Mouse (Mus musculus): ENCODE data around the gene Tle3.

The Tle3 gene

GRCm38 (mm10) chr9:61376650-61377049 is 4.5 kb downstream of the Tle3 start:
- no peak for DNase-seq (ENCODE audit: low read depth, low spot score)

GRCm38 (mm10) chr9:61377706-61378479 is 5.7 kb downstream of the Tle3 start:
- peak; percentile 86 for DNase-seq (ENCODE audit: low read depth, low spot score)

- no peak for DNase-seq (ENCODE audit: low read depth, low spot score)
Measured at GRCm38 (mm10) chr9:61378516-61378915, 6.3 kb downstream of the Tle3 start.

- no peak for DNase-seq (ENCODE audit: low read depth, low spot score)
Measured at GRCm38 (mm10) chr9:61379016-61379634, 7.0 kb downstream of the Tle3 start.

- no peak for DNase-seq (ENCODE audit: low read depth, low spot score)
Measured at GRCm38 (mm10) chr9:61380258-61381062, 8.3 kb downstream of the Tle3 start.

- no peak for DNase-seq (ENCODE audit: low read depth, low spot score)
Measured at GRCm38 (mm10) chr9:61381063-61381408, 8.9 kb downstream of the Tle3 start.

- no peak for DNase-seq (ENCODE audit: low read depth, low spot score)
Measured at GRCm38 (mm10) chr9:61381445-61381844, 9.3 kb downstream of the Tle3 start.

- DNase-seq (ENCODE audit: low read depth, low spot score) = no peak
Measured at GRCm38 (mm10) chr9:61382595-61383186, 10.5 kb downstream of the Tle3 start.

- DNase-seq (ENCODE audit: low read depth, low spot score) = no peak
Measured at GRCm38 (mm10) chr9:61384101-61384500, 11.9 kb downstream of the Tle3 start.

GRCm38 (mm10) chr9:61384646-61385443 is 12.7 kb downstream of the Tle3 start:
- peak; percentile 85 for DNase-seq (ENCODE audit: low read depth, low spot score)

GRCm38 (mm10) chr9:61385753-61386152 is 13.6 kb downstream of the Tle3 start:
- DNase-seq (ENCODE audit: low read depth, low spot score) = peak; percentile 67

GRCm38 (mm10) chr9:61386314-61386713 is 14.1 kb downstream of the Tle3 start:
- DNase-seq (ENCODE audit: low read depth, low spot score) = peak; percentile 93

GRCm38 (mm10) chr9:61387797-61388196 is 15.6 kb downstream of the Tle3 start:
- no peak for DNase-seq (ENCODE audit: low read depth, low spot score)

GRCm38 (mm10) chr9:61388214-61388613 is 16.0 kb downstream of the Tle3 start:
- DNase-seq (ENCODE audit: low read depth, low spot score) = no peak

GRCm38 (mm10) chr9:61388689-61389403 is 16.7 kb downstream of the Tle3 start:
- no peak for DNase-seq (ENCODE audit: low read depth, low spot score)

- no peak for DNase-seq (ENCODE audit: low read depth, low spot score)
Measured at GRCm38 (mm10) chr9:61389404-61389701, 17.2 kb downstream of the Tle3 start.

- no peak for DNase-seq (ENCODE audit: low read depth, low spot score)
Measured at GRCm38 (mm10) chr9:61391570-61392337, 19.6 kb downstream of the Tle3 start.

GRCm38 (mm10) chr9:61392338-61392620 is 20.1 kb downstream of the Tle3 start:
- DNase-seq (ENCODE audit: low read depth, low spot score) = no peak

- no peak for DNase-seq (ENCODE audit: low read depth, low spot score)
Measured at GRCm38 (mm10) chr9:61393161-61393560, 21.0 kb downstream of the Tle3 start.

- no peak for DNase-seq (ENCODE audit: low read depth, low spot score)
Measured at GRCm38 (mm10) chr9:61393847-61394246, 21.7 kb downstream of the Tle3 start.

All from ES-CJ7 (cell line).